Mouse (Mus musculus) heart, adult 2 months (tissue): ENCODE data around the gene Memo1. TPM values are rescaled to one million over a fixed set of nuclear protein-coding genes. Genes with fewer than 3 reads are reported as not detected.
A peak's percentile ranks its signal among the peaks of the same experiment; 100 is the strongest.

Experiments
- DNase-seq, 2 experiments: peaks; one replicate each; pipeline ENCODE4 v3.0.0; 2021
- H3K27ac ChIP-seq: fragments of 200-600 bp; 2 replicates; pipeline ENCODE4 v1.8.1; 2022
- H3K27me3 ChIP-seq: fragments of 200-500 bp; 2 replicates; pipeline ENCODE4 v1.6.1; 2012; ENCODE audit warnings: mild to moderate bottlenecking, low read length, inconsistent platforms, mixed read lengths; ENCODE audit not compliant: control insufficient read depth, insufficient read depth
- H3K36me3 ChIP-seq: fragments of 200-500 bp; 2 replicates; pipeline ENCODE4 v1.6.1; 2012; ENCODE audit warnings: low read length, inconsistent platforms; ENCODE audit not compliant: control insufficient read depth, insufficient read depth
- H3K4me1 ChIP-seq: fragments of 200-500 bp; 2 replicates; pipeline ENCODE4 v1.6.1; 2011; ENCODE audit warnings: low read length; ENCODE audit not compliant: control insufficient read depth, insufficient read depth
- H3K4me3 ChIP-seq: fragments of 200-600 bp; 2 replicates; pipeline ENCODE4 v1.8.1; 2022
- H3K79me2 ChIP-seq: fragments of 200-500 bp; replicated peaks from 2 replicates; pipeline ENCODE4 v1.6.1; 2012; ENCODE audit warnings: mild to moderate bottlenecking, inconsistent platforms, low read length, moderate library complexity, mixed read lengths; ENCODE audit not compliant: control insufficient read depth, insufficient read depth
- H3K9ac ChIP-seq: fragments of 200-500 bp; 2 replicates; pipeline ENCODE4 v1.6.1; 2012; ENCODE audit warnings: low read depth, mild to moderate bottlenecking, control low read depth, inconsistent platforms, low read length, mixed read lengths
- CTCF ChIP-seq: fragments of 200-600 bp; IDR thresholded peaks from 2 replicates; pipeline ENCODE4 v1.8.1; 2022; ENCODE audit warnings: antibody characterized with exemption, mild to moderate bottlenecking, moderate library complexity
- EP300 ChIP-seq: fragments of 200-500 bp; IDR thresholded peaks from 2 replicates; pipeline ENCODE4 v1.6.1; 2011; ENCODE audit warnings: low read depth, low read length, control low read depth; ENCODE audit not compliant: insufficient read depth
- POLR2A ChIP-seq: fragments of 200-500 bp; IDR thresholded peaks from 2 replicates; pipeline ENCODE4 v1.6.1; 2011; ENCODE audit warnings: mild to moderate bottlenecking, low read depth, low read length, control low read depth; ENCODE audit not compliant: insufficient read depth
- WGBS: fragments of 180-500 bp; shearing (Covaris S2); methylation state at CpG from one replicate; pipeline ENCODE4 v1.1.7; 2018; 5-methylcytosine and 5-hydroxymethylcytosine counted together
- intact Hi-C: fragments of 180-260 bp; cut with DNase I; formaldehyde crosslinking; loops from one replicate; pipeline ENCODE4 v1.15.1; 2025
- polyA plus RNA-seq: library from polyadenylated mRNA; depleted of rRNA; stranded (reverse); fragments of >200 nt; gene quantifications from 2 replicates; pipeline ENCODE4 v1.2.3, GENCODE M21; 2012
- total RNA-seq, 2 experiments: library from RNA; stranded (reverse); gene quantifications; 2 replicates each; pipeline ENCODE4 v1.2.3; 2021

Gene Memo1
- total and polyA plus RNA-seq, 3 experiments, result 56.7 to 70.8 (median 66.7) TPM

- no peak overlapping the region for H3K9ac ChIP-seq
- TF ChIP-seq CTCF (peak; percentile 51), POLR2A (no peak)
- DNase-seq, result no peak
- H3K27ac ChIP-seq, result no peak overlapping the region
- H3K4me1 ChIP-seq, result peaks cover 10% of the 10 kb centered on the region
- H3K79me2 ChIP-seq, result peaks cover 7% of the 10 kb centered on the region
- intact Hi-C loops, result no loop called here
- no peaks in the 10 kb centered on the region for H3K27me3 ChIP-seq
- H3K4me3 ChIP-seq, result no peak overlapping the region
- H3K36me3 ChIP-seq, result peaks cover 9% of the 10 kb centered on the region
- 89% methylated on average over 11 of the region's 11 CpGs for WGBS
Observed at GRCm38 (mm10) chr17:74267415-74268180, 27.7 kb downstream of the Memo1 start.

- no peak overlapping the region for H3K4me3 ChIP-seq
- H3K27ac ChIP-seq, result no peak overlapping the region
- no peaks in the 10 kb centered on the region for H3K27me3 ChIP-seq
- WGBS, result 51% methylated on average over 1 of the region's 1 CpGs
- H3K79me2 ChIP-seq, result peaks cover 5% of the 10 kb centered on the region; the same call in 1 of the 2 replicates
- no peak for DNase-seq
- no peak for TF ChIP-seq CTCF
- TF ChIP-seq POLR2A, result no peak
- TF ChIP-seq EP300, result no peak
- H3K9ac ChIP-seq, result no peak overlapping the region
- peaks cover 9% of the 10 kb centered on the region for H3K36me3 ChIP-seq
- peaks cover 13% of the 10 kb centered on the region for H3K4me1 ChIP-seq
- intact Hi-C loops, result no loop called here
Observed at GRCm38 (mm10) chr17:74265636-74266035, 29.7 kb downstream of the Memo1 start.

- H3K9ac ChIP-seq, result 0 out of 2 replicates have a peak overlapping the region, but pooled peaks have one; percentile 49
- H3K4me1 ChIP-seq, result peaks cover 14% of the 10 kb centered on the region
- no peak overlapping the region for H3K4me3 ChIP-seq
- 13% methylated on average over 5 of the region's 5 CpGs for WGBS
- TF ChIP-seq POLR2A (no peak), EP300 (no peak)
- H3K79me2 ChIP-seq, result peaks cover 6% of the 10 kb centered on the region; the same call in 1 of the 2 replicates
- peak; percentile 31 to 32 for DNase-seq
- peak overlapping the region; percentile 41 for H3K27ac ChIP-seq
- intact Hi-C loops, result no loop called here
- H3K27me3 ChIP-seq, result no peaks in the 10 kb centered on the region
- peaks cover 9% of the 10 kb centered on the region for H3K36me3 ChIP-seq
Observed at GRCm38 (mm10) chr17:74265156-74265505, 30.2 kb downstream of the Memo1 start.

GRCm38 (mm10) chr17:74264333-74265155 is 30.8 kb downstream of the Memo1 start:
- peaks cover 6% of the 10 kb centered on the region; the same call in 1 of the 2 replicates for H3K79me2 ChIP-seq
- H3K4me1 ChIP-seq, result peaks cover 14% of the 10 kb centered on the region
- H3K4me3 ChIP-seq, result no peak overlapping the region
- peak overlapping the region; percentile 41 for H3K27ac ChIP-seq
- DNase-seq, result peak; percentile 36 to 40
- H3K9ac ChIP-seq, result no peak overlapping the region
- H3K36me3 ChIP-seq, result peaks cover 9% of the 10 kb centered on the region
- H3K27me3 ChIP-seq, result no peaks in the 10 kb centered on the region
- intact Hi-C loops, result no loop called here
- WGBS, result 63% methylated on average over 3 of the region's 3 CpGs
- TF ChIP-seq CTCF, result no peak
- no peak for TF ChIP-seq POLR2A
- TF ChIP-seq EP300, result no peak

GRCm38 (mm10) chr17:74262415-74262814 is 32.9 kb downstream of the Memo1 start:
- H3K4me1 ChIP-seq, result peaks cover 14% of the 10 kb centered on the region
- no peak overlapping the region for H3K9ac ChIP-seq
- peaks cover 2% of the 10 kb centered on the region; the same call in 1 of the 2 replicates for H3K79me2 ChIP-seq
- TF ChIP-seq CTCF, result no peak
- TF ChIP-seq EP300, result no peak
- TF ChIP-seq POLR2A, result no peak
- no peak overlapping the region for H3K27ac ChIP-seq
- intact Hi-C loops, result no loop called here
- H3K27me3 ChIP-seq, result no peaks in the 10 kb centered on the region
- WGBS, result 83% methylated on average over 3 of the region's 3 CpGs
- peaks cover 9% of the 10 kb centered on the region for H3K36me3 ChIP-seq
- no peak overlapping the region for H3K4me3 ChIP-seq
- DNase-seq, result no peak
